Mouse (Mus musculus) heart, embryonic 12.5 days (tissue): ENCODE data around the gene Atf7ip. TPM values are rescaled to one million over a fixed set of nuclear protein-coding genes. Genes with fewer than 3 reads are reported as not detected.

Experiments
- ATAC-seq: fragments of 200-750 bp; cut with Nextera tagmentation; 2 replicates; pipeline ENCODE4 v1.8.0; 2017; ENCODE audit warnings: moderate TSS enrichment, moderate library complexity; ENCODE audit not compliant: insufficient number of reproducible peaks, low FRiP score
- H3K27ac ChIP-seq: fragments of 300-500 bp; sonication (generic); 2 replicates; pipeline ENCODE4 v1.5.1; 2016; ENCODE audit warnings: mild to moderate bottlenecking, moderate library complexity; ENCODE audit not compliant: poor library complexity, severe bottlenecking
- H3K27me3 ChIP-seq: fragments of 300-500 bp; sonication (generic); replicated peaks from 2 replicates; pipeline ENCODE4 v1.6.1; 2016; ENCODE audit warnings: mild to moderate bottlenecking, moderate library complexity
- H3K36me3 ChIP-seq: fragments of 300-500 bp; sonication (generic); 2 replicates; pipeline ENCODE4 v1.6.1; 2016; ENCODE audit warnings: mild to moderate bottlenecking, moderate library complexity
- H3K4me1 ChIP-seq: fragments of 300-500 bp; sonication (generic); replicated peaks from 2 replicates; pipeline ENCODE4 v1.6.1; 2016; ENCODE audit warnings: mild to moderate bottlenecking
- H3K4me2 ChIP-seq: fragments of 300-500 bp; sonication (generic); 2 replicates; pipeline ENCODE4 v1.6.1; 2016; ENCODE audit warnings: mild to moderate bottlenecking, moderate library complexity
- H3K4me3 ChIP-seq: fragments of 300-500 bp; sonication (generic); 2 replicates; pipeline ENCODE4 v1.5.1; 2016; ENCODE audit warnings: mild to moderate bottlenecking
- H3K9ac ChIP-seq: fragments of 300-500 bp; sonication (generic); 2 replicates; pipeline ENCODE4 v1.6.1; 2016; ENCODE audit warnings: mild to moderate bottlenecking, moderate library complexity
- H3K9me3 ChIP-seq: fragments of 300-500 bp; sonication (generic); replicated peaks from 2 replicates; pipeline ENCODE4 v1.6.1; 2016; ENCODE audit warnings: mild to moderate bottlenecking, moderate library complexity
- WGBS: fragments of 180-500 bp; shearing (Covaris S2); methylation state at CpG from one replicate; pipeline ENCODE4 v1.1.7; 2016; 5-methylcytosine and 5-hydroxymethylcytosine counted together
- polyA plus RNA-seq: library from polyadenylated mRNA; unstranded; fragments of >200 nt; fragmentation: Nextera tagmentation; extraction: Ambion mirVana; gene quantifications from 2 replicates; pipeline ENCODE4 v1.2.1, GENCODE M21; 2016

Gene Atf7ip
- polyA plus RNA-seq, 1 experiment from 2014 or later: 51.5 TPM

- Histone ChIP-seq H3K9ac (no peak overlapping the region), H3K27me3 (no peaks in the 10 kb centered on the region), H3K4me1 (peaks cover 18% of the 10 kb centered on the region), H3K36me3 (peaks cover 8% of the 10 kb centered on the region), H3K4me2 (peak overlapping the region; percentile 36; the same call in 1 of the 2 replicates), H3K4me3 (no peak overlapping the region), H3K27ac (peak overlapping the region; percentile 78; the same call in 1 of the 2 replicates), H3K9me3 (no peaks in the 10 kb centered on the region)
- ATAC-seq: peak; percentile 71
- WGBS: 33% methylated on average over 11 of the region's 11 CpGs
Measured at GRCm38 (mm10) chr6:136553767-136554569, 48.0 kb downstream of the Atf7ip start.

GRCm38 (mm10) chr6:136554774-136555522, 49.0 kb downstream of the Atf7ip start:
- Histone ChIP-seq H3K9me3 (no peaks in the 10 kb centered on the region), H3K36me3 (peaks cover 12% of the 10 kb centered on the region), H3K4me1 (peaks cover 15% of the 10 kb centered on the region), H3K4me2 (peak overlapping the region; percentile 18; the same call in 1 of the 2 replicates), H3K9ac (no peak overlapping the region), H3K27ac (peak overlapping the region; percentile 74), H3K27me3 (no peaks in the 10 kb centered on the region), H3K4me3 (no peak overlapping the region)
- ATAC-seq: peak; percentile 57; the same call in 1 of the 2 replicates
- 78% methylated on average over 7 of the region's 7 CpGs for WGBS

- Histone ChIP-seq H3K9me3 (no peaks in the 10 kb centered on the region), H3K4me3 (no peak overlapping the region), H3K36me3 (peaks cover 18% of the 10 kb centered on the region), H3K4me1 (peaks cover 15% of the 10 kb centered on the region), H3K27me3 (no peaks in the 10 kb centered on the region), H3K9ac (no peak overlapping the region), H3K27ac (peak overlapping the region; percentile 68), H3K4me2 (no peak overlapping the region)
- ATAC-seq: no peak
- 65% methylated on average over 5 of the region's 5 CpGs for WGBS
Measured at GRCm38 (mm10) chr6:136555523-136555915, 49.6 kb downstream of the Atf7ip start.

GRCm38 (mm10) chr6:136558288-136559005, 52.5 kb downstream of the Atf7ip start:
- WGBS: 86% methylated on average over 8 of the region's 8 CpGs
- no peak overlapping the region for H3K4me3 ChIP-seq
- no peak overlapping the region for H3K9ac ChIP-seq
- no peaks in the 10 kb centered on the region for H3K27me3 ChIP-seq
- H3K4me2 ChIP-seq: no peak overlapping the region
- H3K4me1 ChIP-seq: peaks cover 13% of the 10 kb centered on the region
- ATAC-seq: no peak
- H3K9me3 ChIP-seq: no peaks in the 10 kb centered on the region
- peaks cover 42% of the 10 kb centered on the region for H3K36me3 ChIP-seq
- H3K27ac ChIP-seq: no peak overlapping the region

GRCm38 (mm10) chr6:136566002-136566401, 60.0 kb downstream of the Atf7ip start:
- no peaks in the 10 kb centered on the region; the same call in 1 of the 2 replicates for H3K9me3 ChIP-seq
- no peak overlapping the region for H3K27ac ChIP-seq
- H3K4me3 ChIP-seq: no peak overlapping the region
- H3K4me2 ChIP-seq: no peak overlapping the region
- H3K4me1 ChIP-seq: no peaks in the 10 kb centered on the region
- no peak for ATAC-seq
- H3K9ac ChIP-seq: no peak overlapping the region
- peaks cover 75% of the 10 kb centered on the region for H3K36me3 ChIP-seq
- 90% methylated on average over 5 of the region's 5 CpGs for WGBS
- no peaks in the 10 kb centered on the region for H3K27me3 ChIP-seq

- ATAC-seq: no peak
- Histone ChIP-seq H3K4me2 (no peak overlapping the region), H3K9ac (no peak overlapping the region), H3K36me3 (peaks cover 70% of the 10 kb centered on the region), H3K27me3 (no peaks in the 10 kb centered on the region), H3K4me1 (no peaks in the 10 kb centered on the region), H3K4me3 (no peak overlapping the region), H3K27ac (no peak overlapping the region), H3K9me3 (no peaks in the 10 kb centered on the region)
- WGBS: 91% methylated on average over 4 of the region's 4 CpGs
Measured at GRCm38 (mm10) chr6:136590739-136591138, 84.8 kb downstream of the Atf7ip start.

- no peak overlapping the region for H3K4me3 ChIP-seq
- no peaks in the 10 kb centered on the region for H3K9me3 ChIP-seq
- 91% methylated on average over 4 of the region's 4 CpGs for WGBS
- H3K36me3 ChIP-seq: peaks cover 69% of the 10 kb centered on the region
- ATAC-seq: no peak
- no peaks in the 10 kb centered on the region for H3K4me1 ChIP-seq
- H3K4me2 ChIP-seq: no peak overlapping the region
- H3K27ac ChIP-seq: no peak overlapping the region
- H3K27me3 ChIP-seq: no peaks in the 10 kb centered on the region
- H3K9ac ChIP-seq: no peak overlapping the region
Measured at GRCm38 (mm10) chr6:136594541-136594940, 88.6 kb downstream of the Atf7ip start.

GRCm38 (mm10) chr6:136602601-136603000, 96.6 kb downstream of the Atf7ip start:
- Histone ChIP-seq H3K27ac (no peak overlapping the region), H3K36me3 (peaks cover 81% of the 10 kb centered on the region), H3K4me2 (no peak overlapping the region), H3K27me3 (no peaks in the 10 kb centered on the region), H3K9ac (no peak overlapping the region), H3K9me3 (no peaks in the 10 kb centered on the region), H3K4me1 (no peaks in the 10 kb centered on the region), H3K4me3 (no peak overlapping the region)
- no peak for ATAC-seq
- WGBS: 86% methylated on average over 7 of the region's 7 CpGs

- H3K36me3 ChIP-seq: peaks cover 56% of the 10 kb centered on the region
- no peak overlapping the region; the same call in 1 of the 2 replicates for H3K27ac ChIP-seq
- H3K4me1 ChIP-seq: no peaks in the 10 kb centered on the region
- no peak overlapping the region for H3K4me3 ChIP-seq
- no peak overlapping the region for H3K9ac ChIP-seq
- no peak overlapping the region for H3K4me2 ChIP-seq
- peak; percentile 46; the same call in 1 of the 2 replicates for ATAC-seq
- H3K27me3 ChIP-seq: no peaks in the 10 kb centered on the region
- 92% methylated on average over 17 of the region's 17 CpGs for WGBS
- H3K9me3 ChIP-seq: peaks cover 5% of the 10 kb centered on the region
Measured at GRCm38 (mm10) chr6:136611351-136612215, 105.6 kb downstream of the Atf7ip start.

- H3K36me3 ChIP-seq: peaks cover 49% of the 10 kb centered on the region
Measured at GRCm38 (mm10) chr6:136612312-136612711, 106.3 kb downstream of the Atf7ip start.

More at GRCm38 (mm10) chr6:136612312-136612711, 106.3 kb downstream of the Atf7ip start:
- ATAC-seq: no peak
- Histone ChIP-seq H3K9ac (no peak overlapping the region), H3K27me3 (no peaks in the 10 kb centered on the region), H3K4me1 (no peaks in the 10 kb centered on the region), H3K4me3 (no peak overlapping the region), H3K9me3 (peaks cover 5% of the 10 kb centered on the region), H3K27ac (no peak overlapping the region; the same call in 1 of the 2 replicates), H3K4me2 (no peak overlapping the region)
- WGBS: 98% methylated on average over 3 of the region's 3 CpGs
